Mouse (Mus musculus): ENCODE data around the gene Tpst2.

- TF ChIP-seq POLR2A (IDR thresholded peaks at IDR 0.05; ENCODE audit: insufficient read depth, low read length) (no peak), EP300 (IDR thresholded peaks at IDR 0.05; ENCODE audit: insufficient read depth, low read depth, low read length) (no peak)
Measured at GRCm38 (mm10) chr5:112282123-112282779, 5.8 kb downstream of the Tpst2 start.

All from ES-Bruce4 (cell line).